17 mouse cellular contexts compared by ENCODE assay signal in the genomic region with DNA sequence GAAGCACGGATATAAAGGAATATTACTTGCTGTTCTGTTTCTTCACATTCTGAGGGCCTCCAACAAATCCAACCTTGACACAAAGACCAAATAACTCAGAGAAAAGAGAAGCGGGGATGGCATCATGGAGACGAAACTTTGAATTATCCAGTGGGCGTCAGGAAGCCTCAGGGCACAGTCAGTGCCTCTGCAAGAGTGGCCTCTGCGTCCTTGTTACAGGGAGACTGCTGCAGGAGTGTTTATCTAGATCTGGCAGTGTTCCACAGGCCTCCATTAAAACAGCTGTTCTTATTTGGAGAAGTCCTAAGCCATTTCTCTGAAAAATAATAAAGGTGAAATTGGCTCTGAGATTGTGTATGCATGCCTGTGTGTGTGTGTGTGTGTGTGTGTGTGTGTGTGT. TPM values are rescaled to one million over a fixed set of nuclear protein-coding genes. Genes with fewer than 3 reads are reported as not detected.
A peak's percentile ranks its signal among the peaks of the same experiment; 100 is the strongest.
DNase-seq lines count a peak whose midpoint lies in the region; ATAC-seq lines count a peak whose summit lies in the region.
"Had no signal": no experiment of that assay in that cellular context is flagged by ENCODE, and none has a peak within 500 bp of the region (broad histone marks: within the 10 kb centered on the region; RNA-seq: fewer than 3 reads in every experiment).

No protein-coding gene starts in this region.

- no peak for ATAC-seq in hindbrain, embryonic 12.5 days (ENCODE audit: low FRiP score)
- ATAC-seq: forebrain, embryonic 15.5 days; hindbrain, postnatal 0 days; liver, postnatal 0 days had no signal

- no peak overlapping the region for H3K27ac ChIP-seq in heart, embryonic 10.5 days
- H3K27ac ChIP-seq in hindbrain, embryonic 12.5 days: no peak overlapping the region
- H3K27ac ChIP-seq: embryonic facial prominence, embryonic 13.5 days; forebrain, embryonic 15.5 days; gastrocnemius, adult 2 months; hindbrain, postnatal 0 days; limb, embryonic 12.5 days had no signal

- no peak overlapping the region for H3K4me3 ChIP-seq in heart, embryonic 10.5 days
- no peak overlapping the region for H3K4me3 ChIP-seq in hindbrain, embryonic 12.5 days
- H3K4me3 ChIP-seq: embryonic facial prominence, embryonic 13.5 days; forebrain, embryonic 15.5 days; gastrocnemius, adult 2 months; limb, embryonic 12.5 days had no signal

- H3K4me1 ChIP-seq in heart, embryonic 10.5 days: peaks cover 9% of the 10 kb centered on the region; the same call in 1 of the 2 replicates
- H3K4me1 ChIP-seq in hindbrain, embryonic 12.5 days: no peaks in the 10 kb centered on the region
- H3K4me1 ChIP-seq: embryonic facial prominence, embryonic 13.5 days; forebrain, embryonic 15.5 days; limb, embryonic 12.5 days had no signal

- WGBS in heart, embryonic 10.5 days: 69% methylated on average over 5 of the region's 5 CpGs
- 87% methylated on average over 5 of the region's 5 CpGs for whole genome bisulfite sequencing in hindbrain, embryonic 12.5 days

- H3K36me3 ChIP-seq in heart, embryonic 10.5 days: no peaks in the 10 kb centered on the region
- no peaks in the 10 kb centered on the region for H3K36me3 ChIP-seq in hindbrain, embryonic 12.5 days
- H3K36me3 ChIP-seq: embryonic facial prominence, embryonic 13.5 days; forebrain, embryonic 15.5 days; limb, embryonic 12.5 days had no signal

- no peaks in the 10 kb centered on the region for H3K27me3 ChIP-seq in heart, embryonic 10.5 days (ENCODE audit: insufficient read depth, poor library complexity, severe bottlenecking)
- H3K27me3 ChIP-seq in hindbrain, embryonic 12.5 days: no peaks in the 10 kb centered on the region
- H3K27me3 ChIP-seq: embryonic facial prominence, embryonic 13.5 days; forebrain, embryonic 15.5 days; limb, embryonic 12.5 days had no signal

- H3K4me2 ChIP-seq in hindbrain, embryonic 12.5 days (replicated peaks): no peak overlapping the region
- H3K4me2 ChIP-seq: embryonic facial prominence, embryonic 13.5 days; forebrain, embryonic 15.5 days; limb, embryonic 12.5 days had no signal

- peak; percentile 13 for DNase-seq in heart, embryonic 10.5 days (ENCODE audit: low spot score)
- DNase-seq in heart, adult 8-10 months (ENCODE audit: low spot score): no peak
- peak; percentile 52 for DNase-seq in 3T3-L1 (ENCODE audit: low read depth, low spot score)
- DNase-seq in adrenal gland, adult 8-10 months: peak; percentile 39
- peak; percentile 7 to 19 for DNase-seq in kidney, postnatal 36 days
- DNase-seq in spleen, adult 18-20 months: no peak
- no peak for DNase-seq in cerebellum, postnatal 10 days
- DNase-seq: cerebellum, adult 9-10 months; gastrocnemius, adult 2 months; layer of hippocampus, postnatal 36 days; liver, postnatal 0 days; right cerebral cortex, postnatal 25 days had no signal

- no peak overlapping the region for H3K9ac ChIP-seq in hindbrain, embryonic 12.5 days
- H3K9ac ChIP-seq: embryonic facial prominence, embryonic 13.5 days; forebrain, embryonic 15.5 days; limb, embryonic 12.5 days; liver, postnatal 0 days had no signal

- no peaks in the 10 kb centered on the region for H3K9me3 ChIP-seq in heart, embryonic 10.5 days
- no peaks in the 10 kb centered on the region for H3K9me3 ChIP-seq in hindbrain, embryonic 12.5 days (replicated peaks)
- H3K9me3 ChIP-seq: embryonic facial prominence, embryonic 13.5 days; forebrain, embryonic 15.5 days; limb, embryonic 12.5 days had no signal

RNA-seq across cellular contexts. Expression of a gene that starts 31.8 kb away (rescaled TPM):
- polyA plus RNA-seq in heart, embryonic 10.5 days (2016; fragmentation: Nextera tagmentation; extraction: Ambion mirVana): 39.0 and 40.8 TPM in 2 replicates
- 10 to 100 TPM; 41.9 to 47.2 (median 43.2) TPM for total RNA-seq in heart, adult 8-10 months (2022)
- 10 to 100 TPM; 19.4 to 27.5 (median 26.4) TPM for total RNA-seq in adrenal gland, adult 8-10 months (2022)
- 34.1 and 35.9 TPM in 2 replicates for polyA plus RNA-seq in hindbrain, embryonic 12.5 days (2016; fragmentation: Nextera tagmentation; extraction: Ambion mirVana)

RNA-seq across cellular contexts. Expression of a gene that starts 51.5 kb away (rescaled TPM):
- polyA plus RNA-seq in heart, embryonic 10.5 days (2016; fragmentation: Nextera tagmentation; extraction: Ambion mirVana): 6.7 and 10.8 TPM in 2 replicates
- 1 to 10 TPM; 1.2 to 1.8 (median 1.4) TPM for total RNA-seq in heart, adult 8-10 months (2022)
- total RNA-seq in adrenal gland, adult 8-10 months (2022): 10 to 100 TPM in 1 of 4 experiments, 1 to 10 TPM in 3; 8.3 to 10.8 (median 9.3) TPM
- polyA plus RNA-seq in hindbrain, embryonic 12.5 days (2016; fragmentation: Nextera tagmentation; extraction: Ambion mirVana): 25.2 and 26.0 TPM in 2 replicates

Comparison
In these comparisons a context has a peak if more than half of its experiments do, and no peak if none do; other contexts are left out.
1. DNase-seq: peak in heart, embryonic 10.5 days (single experiment), 3T3-L1 (single experiment), adrenal gland, adult 8-10 months (single experiment) and kidney, postnatal 36 days (2 of 2); none in heart, adult 8-10 months (single experiment), spleen, adult 18-20 months (0 of 2) and cerebellum, postnatal 10 days (0 of 2).